Mouse (Mus musculus) liver, embryonic 14.5 days (tissue): ENCODE results near the gene Zbtb42. TPM values are rescaled to one million over a fixed set of nuclear protein-coding genes. Genes with fewer than 3 reads are reported as not detected.
A peak's percentile ranks its signal among the peaks of the same experiment; 100 is the strongest.

Experiments
- ATAC-seq: fragments of 200-750 bp; cut with Nextera tagmentation; 2 replicates; pipeline ENCODE4 v1.8.0; 2017; ENCODE audit warnings: moderate number of reproducible peaks, mild to moderate bottlenecking, moderate library complexity; ENCODE audit not compliant: insufficient read depth
- DNase-seq, 3 experiments: peaks; one replicate each; pipeline ENCODE4 v3.0.0-alpha.2; 2012 to 2013; ENCODE audit warnings: low read depth in 3 of 3, low spot score in 3 of 3
- H3K27ac ChIP-seq: fragments of 300-500 bp; sonication (generic); 2 replicates; pipeline ENCODE4 v1.5.1; 2014; ENCODE audit warnings: moderate library complexity, mild to moderate bottlenecking, control low read depth, inconsistent platforms
- H3K27me3 ChIP-seq: fragments of 300-500 bp; sonication (generic); 2 replicates; pipeline ENCODE4 v1.6.1; 2014; ENCODE audit warnings: mild to moderate bottlenecking, low read length, moderate library complexity; ENCODE audit not compliant: control insufficient read depth, insufficient read depth
- H3K36me3 ChIP-seq: fragments of 300-500 bp; sonication (generic); replicated peaks from 2 replicates; pipeline ENCODE4 v1.6.1; 2014; ENCODE audit warnings: low read depth; ENCODE audit not compliant: control insufficient read depth, insufficient read depth
- H3K4me1 ChIP-seq, 2 experiments: fragments of 200-500 bp in 1 of 2; fragments of 300-500 bp in 1 of 2; sonication (generic) in 1 of 2; replicated peaks; 2 replicates each; pipeline ENCODE4 v1.6.1; 2012 to 2014; ENCODE audit warnings: antibody characterized with exemption in 1 of 2, inconsistent platforms in 1 of 2, low read length in 1 of 2; ENCODE audit not compliant: control insufficient read depth in 2 of 2, insufficient read depth in 2 of 2
- H3K4me2 ChIP-seq: fragments of 300-500 bp; sonication (generic); 2 replicates; pipeline ENCODE4 v1.6.1; 2014; ENCODE audit warnings: low read depth, mild to moderate bottlenecking, control low read depth, moderate library complexity
- H3K4me3 ChIP-seq, 2 experiments: fragments of 200-500 bp in 1 of 2; fragments of 300-500 bp in 1 of 2; sonication (generic) in 1 of 2; 2 replicates each; pipeline ENCODE4 v1.5.1; 2012 to 2014; ENCODE audit warnings: low read depth in 2 of 2, low read length in 2 of 2, mild to moderate bottlenecking in 2 of 2, control low read depth in 1 of 2, inconsistent platforms in 1 of 2, moderate library complexity in 1 of 2; ENCODE audit not compliant: insufficient read depth in 1 of 2
- H3K9ac ChIP-seq: fragments of 300-500 bp; sonication (generic); replicated peaks from 2 replicates; pipeline ENCODE4 v1.6.1; 2014; ENCODE audit warnings: mild to moderate bottlenecking, control low read depth, moderate library complexity
- H3K9me3 ChIP-seq: fragments of 300-500 bp; sonication (generic); 2 replicates; pipeline ENCODE4 v1.6.1; 2016; ENCODE audit warnings: low read length, mixed read lengths; ENCODE audit not compliant: control insufficient read depth
- CTCF ChIP-seq: IDR thresholded peaks from 2 replicates; pipeline ENCODE4 v1.5.1; 2016; ENCODE audit warnings: antibody characterized with exemption, low read depth, control low read depth
- EP300 ChIP-seq: IDR thresholded peaks from 2 replicates; pipeline ENCODE4 v1.6.1; 2016; ENCODE audit warnings: antibody characterized with exemption, low read depth
- WGBS: fragments of 180-500 bp; shearing (Covaris S2); extraction: QIAGEN DNeasy Blood & Tissue Kit; methylation state at CpG from one replicate; pipeline ENCODE4 v1.1.7; 2014; ENCODE audit not compliant: insufficient replicate concordance; 5-methylcytosine and 5-hydroxymethylcytosine counted together
- polyA plus RNA-seq, 2 experiments: library from polyadenylated mRNA; depleted of rRNA in 1 of 2; stranded (reverse) in 1 of 2; unstranded in 1 of 2; fragments of >200 nt; fragmentation: Nextera tagmentation in 1 of 2; extraction: Ambion mirVana in 1 of 2; gene quantifications; 2 replicates each; pipeline versions ENCODE4 v1.2.1 to v1.2.3; 2012 to 2014

The Zbtb42 gene
- polyA plus RNA-seq, 2 experiments: 0.69 to 1.1 TPM

GRCm38 (mm10) chr12:112713984-112714383, 35.4 kb downstream of the Zbtb42 start:
- Histone ChIP-seq H3K4me1 (no peaks in the 10 kb centered on the region), H3K27ac (no peak overlapping the region), H3K27me3 (no peaks in the 10 kb centered on the region), H3K4me3 (no peak overlapping the region), H3K4me2 (no peak overlapping the region), H3K36me3 (no peaks in the 10 kb centered on the region), H3K9me3 (no peaks in the 10 kb centered on the region), H3K9ac (no peak overlapping the region)
- WGBS: 55% methylated on average over 3 of the region's 3 CpGs
- DNase-seq (no peak), ATAC-seq (no peak)
- TF ChIP-seq CTCF (no peak), EP300 (no peak)

- Histone ChIP-seq H3K9ac (no peak overlapping the region), H3K9me3 (no peaks in the 10 kb centered on the region), H3K27ac (no peak overlapping the region), H3K4me2 (no peak overlapping the region), H3K4me1 (no peaks in the 10 kb centered on the region; a peak in 1 of 4 replicates), H3K36me3 (no peaks in the 10 kb centered on the region), H3K27me3 (peaks cover 16% of the 10 kb centered on the region), H3K4me3 (no peak overlapping the region)
- no peak for ATAC-seq
- TF ChIP-seq EP300 (no peak), CTCF (peak; percentile 77)
- DNase-seq: no peak
- 17% methylated on average over 7 of the region's 7 CpGs for WGBS
Measured at GRCm38 (mm10) chr12:112717140-112717539, 38.5 kb downstream of the Zbtb42 start.

GRCm38 (mm10) chr12:112718995-112719394, 40.4 kb downstream of the Zbtb42 start:
- DNase-seq (no peak), ATAC-seq (no peak)
- no peaks in the 10 kb centered on the region for H3K9me3 ChIP-seq
- H3K9ac ChIP-seq: no peak overlapping the region
- H3K4me2 ChIP-seq: no peak overlapping the region
- no peaks in the 10 kb centered on the region for H3K36me3 ChIP-seq
- H3K27me3 ChIP-seq: peaks cover 30% of the 10 kb centered on the region
- no peak overlapping the region for H3K4me3 ChIP-seq
- no peak for TF ChIP-seq CTCF
- no peak for TF ChIP-seq EP300
- H3K4me1 ChIP-seq: no peaks in the 10 kb centered on the region; a peak in 1 of 4 replicates
- H3K27ac ChIP-seq: no peak overlapping the region
- 54% methylated on average over 5 of the region's 5 CpGs for WGBS

- 47% methylated on average over 6 of the region's 6 CpGs for WGBS
- no peak for DNase-seq
- H3K27ac ChIP-seq: no peak within 1 kb of the TSS
Measured at GRCm38 (mm10) chr12:112720216-112720615, 41.6 kb downstream of the Zbtb42 start, which contains the start of gene Cep170b. Cep170b (plus strand) TSS chr12:112720455.

GRCm38 (mm10) chr12:112720890-112721423, 42.3 kb downstream of the Zbtb42 start:
- no peak for TF ChIP-seq CTCF
- TF ChIP-seq EP300: no peak
- Histone ChIP-seq H3K9ac (peak overlapping the region; percentile 13; the same call in 1 of the 2 replicates), H3K27me3 (peaks cover 30% of the 10 kb centered on the region), H3K4me1 (no peaks in the 10 kb centered on the region; a peak in 1 of 4 replicates), H3K36me3 (no peaks in the 10 kb centered on the region), H3K9me3 (no peaks in the 10 kb centered on the region), H3K4me3 (peak overlapping the region; percentile 48 to 61), H3K4me2 (peak overlapping the region; percentile 62), H3K27ac (no peak overlapping the region)
- DNase-seq: no peak
- no peak for ATAC-seq
- WGBS: 48% methylated on average over 12 of the region's 12 CpGs

More at GRCm38 (mm10) chr12:112720216-112720615, 41.6 kb downstream of the Zbtb42 start, which contains the start of gene Cep170b:
- H3K4me3 ChIP-seq: peak within 1 kb of the TSS; percentile 48 to 61
- H3K4me1 ChIP-seq: no peaks in the 10 kb centered on the region; a peak in 1 of 4 replicates
- peak within 1 kb of the TSS; percentile 62 for H3K4me2 ChIP-seq
- H3K9ac ChIP-seq: peak within 1 kb of the TSS; percentile 13; the same call in 1 of the 2 replicates
- ATAC-seq: no peak
- no peak for TF ChIP-seq CTCF
- no peak for TF ChIP-seq EP300
- peaks cover 30% of the 10 kb centered on the region for H3K27me3 ChIP-seq
- H3K9me3 ChIP-seq: no peaks in the 10 kb centered on the region
- no peaks in the 10 kb centered on the region for H3K36me3 ChIP-seq
